Mouse (Mus musculus) urinary bladder, postnatal 10 days (tissue): Measurements from ENCODE around the gene Acta2.

Experiments
- DNase-seq: peaks from one replicate; pipeline ENCODE4 v3.0.0; 2022; ENCODE audit warnings: low spot score

Gene Acta2

DNA sequence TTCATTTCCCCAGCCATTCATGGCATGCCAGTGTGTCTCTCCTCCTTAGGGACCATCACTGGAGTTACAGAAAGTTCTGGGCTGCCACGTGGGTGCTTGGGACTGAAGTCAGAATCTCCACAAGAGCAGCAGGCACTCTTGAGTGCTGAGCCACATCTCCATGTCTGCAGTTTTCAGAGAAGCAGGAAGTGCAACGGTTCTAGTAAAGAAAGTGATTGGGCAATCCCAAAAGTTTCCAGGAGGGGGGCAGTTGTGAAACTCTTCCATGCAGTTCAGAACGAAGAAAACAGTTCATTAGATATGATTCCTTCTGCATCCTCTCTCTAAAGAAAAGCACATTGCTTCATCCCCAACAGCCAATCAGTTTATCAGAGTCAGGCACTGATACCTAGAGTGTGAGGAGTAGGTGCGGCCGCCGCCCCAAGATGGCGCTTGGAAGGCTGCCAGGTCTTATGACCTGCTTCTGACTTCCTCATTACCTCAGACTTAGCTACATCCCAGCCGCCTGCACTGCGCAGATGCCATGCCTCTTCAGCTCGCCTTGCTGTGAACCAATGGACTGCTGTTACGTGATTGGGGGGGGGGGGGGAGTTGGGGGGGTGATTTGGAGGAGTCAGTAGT, 14.8 kb upstream of the Acta2 start:
- DNase-seq = no peak

DNA sequence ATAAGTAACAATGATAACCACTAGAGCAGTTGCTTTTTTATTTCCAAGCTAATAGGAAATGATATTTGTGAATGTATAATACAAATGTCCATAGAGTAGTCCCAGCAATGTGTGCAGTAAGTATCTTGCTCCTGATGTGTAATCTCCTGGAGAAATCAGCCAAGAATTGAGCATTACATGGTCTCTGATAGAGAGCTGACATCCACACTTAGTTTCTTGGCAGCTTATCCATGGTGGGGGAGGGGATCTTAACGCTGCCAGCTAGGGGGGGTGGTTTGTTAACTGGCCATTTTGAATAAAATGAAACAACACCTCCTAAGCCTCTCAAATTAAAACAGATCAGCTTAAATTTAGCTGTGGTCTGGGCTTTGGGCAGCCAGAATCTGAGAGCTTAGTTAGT, 13.6 kb upstream of the Acta2 start:
- DNase-seq = no peak

DNA sequence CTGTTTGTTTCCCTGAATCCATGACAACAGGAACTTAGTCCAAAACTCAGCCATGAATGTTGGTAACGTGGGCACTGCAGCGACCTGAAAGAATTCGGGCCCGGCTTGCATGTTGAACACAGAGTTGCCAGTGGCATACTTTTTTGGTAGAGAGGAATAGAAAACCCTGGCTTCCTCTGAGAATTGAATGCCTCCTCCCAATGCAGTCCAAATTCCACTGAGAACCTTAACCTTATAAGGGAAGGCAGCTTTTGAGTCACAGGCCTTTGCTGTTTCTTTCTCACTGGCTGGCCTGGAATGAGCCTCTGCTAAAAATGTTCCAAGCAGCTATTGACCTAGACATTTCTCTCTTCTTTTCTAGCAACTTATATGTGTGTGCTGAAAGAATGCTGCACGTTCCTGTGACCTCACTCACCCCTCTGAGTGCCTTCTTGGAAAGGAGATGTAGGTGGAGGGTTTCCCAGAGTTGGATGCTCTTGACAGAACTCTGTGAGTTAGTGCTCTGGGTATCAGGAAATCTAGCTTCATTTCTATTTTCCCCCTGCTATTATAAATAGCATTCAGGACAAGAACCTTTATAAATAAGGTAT, 10.3 kb upstream of the Acta2 start:
- no peak for DNase-seq

DNA sequence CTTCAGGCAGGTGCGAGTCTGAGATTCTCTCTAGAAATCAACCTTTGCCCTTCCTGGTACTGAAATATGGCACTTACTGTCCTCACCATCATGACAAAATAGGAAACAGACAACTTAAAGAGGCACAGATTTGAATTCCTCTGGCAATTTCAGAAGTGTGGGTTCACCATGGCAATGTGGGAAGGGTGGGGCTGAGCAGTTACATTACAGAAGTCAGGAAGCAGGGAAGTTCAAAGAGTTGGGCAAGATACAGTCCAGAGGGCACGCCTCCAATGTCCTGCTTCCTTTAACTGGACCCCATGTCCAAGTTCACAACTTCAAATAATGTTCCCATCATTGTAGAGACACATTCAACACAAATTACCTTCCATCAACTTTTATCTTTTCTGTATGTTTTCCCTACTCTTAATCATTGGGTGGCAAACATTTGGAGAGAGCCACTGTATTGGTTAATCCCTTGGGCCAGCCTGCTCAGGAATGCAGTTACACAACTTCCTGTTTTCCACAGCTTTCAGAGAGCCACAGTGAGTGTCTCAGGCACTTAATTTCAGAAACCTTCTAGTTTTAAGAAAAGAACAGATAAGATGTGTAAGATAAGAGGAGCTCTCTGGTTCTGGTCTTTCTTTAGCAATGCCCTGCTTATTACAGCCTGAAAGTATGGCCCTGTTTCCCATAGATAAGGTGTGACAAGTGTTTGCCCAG, 7.0 kb upstream of the Acta2 start:
- no peak for DNase-seq

DNA sequence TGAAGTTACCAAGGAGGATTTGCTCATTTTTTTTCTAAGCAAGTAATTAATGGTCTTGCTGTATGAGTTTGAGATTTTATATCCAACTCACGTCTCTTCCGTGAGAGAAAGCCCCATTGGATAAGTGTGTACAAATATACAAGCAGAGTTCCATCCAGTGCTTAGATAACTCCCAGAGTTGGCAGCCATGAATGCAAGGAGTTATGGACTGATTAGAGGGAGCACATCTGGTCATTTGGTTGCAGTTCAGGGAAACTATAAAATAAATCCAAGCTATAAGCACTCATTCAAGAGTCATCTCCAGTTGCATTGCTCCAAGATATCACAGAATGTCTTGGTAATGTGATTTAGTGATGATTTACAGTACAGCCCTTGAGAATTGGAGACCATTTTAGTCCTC, 1.5 kb upstream of the Acta2 start:
- no peak for DNase-seq

DNA sequence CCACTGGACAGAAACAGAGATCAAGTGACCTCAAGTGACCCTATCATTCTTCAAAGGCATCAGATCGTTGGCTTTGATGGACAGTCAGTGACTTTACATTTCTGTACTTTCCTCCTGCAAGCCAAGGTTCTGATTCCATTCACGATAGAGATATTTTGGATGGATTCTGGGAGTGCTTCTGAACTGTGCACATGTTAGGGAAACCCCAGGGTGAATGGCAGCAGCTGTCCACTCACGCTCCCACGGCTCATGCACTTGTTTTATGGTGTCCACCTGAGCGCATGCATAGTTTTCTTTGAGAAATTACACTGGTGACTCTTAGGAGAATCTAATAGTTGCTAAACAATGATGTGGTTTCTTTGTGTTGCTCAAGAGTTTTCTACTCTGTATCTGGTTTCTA, 759 bp upstream of the Acta2 start:
- no peak for DNase-seq

DNA sequence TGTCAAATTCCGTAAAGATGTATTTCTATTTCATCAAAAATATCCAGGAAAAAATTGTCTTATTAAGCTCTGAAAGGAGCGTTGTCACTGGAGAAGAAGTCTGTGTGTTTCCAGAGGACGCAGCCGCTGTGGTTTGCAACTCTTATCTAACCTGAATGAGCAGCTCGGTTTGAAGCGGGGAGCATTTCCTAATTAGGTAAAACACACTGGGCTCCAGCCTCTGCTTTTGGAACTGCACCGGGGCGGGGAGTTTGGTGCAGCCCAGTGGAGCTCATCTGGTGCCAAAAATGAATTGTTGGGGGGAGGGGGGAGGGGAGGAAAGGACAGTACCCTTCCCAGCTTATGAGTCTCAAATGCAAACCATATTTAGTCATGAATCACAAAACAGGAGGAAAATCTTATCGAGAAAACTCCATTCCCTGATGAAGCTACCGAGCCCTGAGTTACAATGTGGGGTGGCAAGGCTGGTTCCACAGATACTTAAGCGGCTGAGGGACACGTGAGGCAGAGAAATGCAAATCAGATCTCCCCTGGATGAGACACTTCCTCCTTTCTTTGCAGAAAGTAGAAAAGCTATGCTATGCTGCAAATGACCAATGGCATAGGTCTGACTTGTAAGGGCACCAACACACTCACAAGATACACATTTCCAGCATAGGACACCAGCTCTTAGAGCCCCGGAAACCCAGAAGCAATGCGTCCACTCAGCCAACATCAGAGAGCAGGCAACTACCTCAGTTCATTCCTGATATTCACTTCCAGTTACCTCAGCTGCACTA, 1.1 kb downstream of the Acta2 start:
- no peak for DNase-seq

DNA sequence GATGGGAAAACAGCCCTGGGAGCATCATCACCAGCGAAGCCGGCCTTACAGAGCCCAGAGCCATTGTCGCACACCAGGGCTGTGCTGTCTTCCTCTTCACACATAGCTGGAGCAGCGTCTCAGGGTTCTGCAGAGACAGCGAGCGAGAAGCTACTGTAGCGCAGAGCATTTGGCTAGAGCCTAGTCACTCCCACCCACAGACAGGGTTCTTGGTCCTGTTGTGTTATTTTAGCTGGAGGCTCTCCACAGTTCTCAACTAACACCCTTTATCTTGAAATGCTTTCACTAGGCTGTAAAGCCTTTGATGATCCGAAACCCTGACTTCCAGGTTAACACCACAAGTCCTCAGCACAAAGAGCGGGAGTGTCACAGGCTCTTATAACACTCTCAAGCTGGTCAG, 2.9 kb downstream of the Acta2 start:
- DNase-seq = no peak

DNA sequence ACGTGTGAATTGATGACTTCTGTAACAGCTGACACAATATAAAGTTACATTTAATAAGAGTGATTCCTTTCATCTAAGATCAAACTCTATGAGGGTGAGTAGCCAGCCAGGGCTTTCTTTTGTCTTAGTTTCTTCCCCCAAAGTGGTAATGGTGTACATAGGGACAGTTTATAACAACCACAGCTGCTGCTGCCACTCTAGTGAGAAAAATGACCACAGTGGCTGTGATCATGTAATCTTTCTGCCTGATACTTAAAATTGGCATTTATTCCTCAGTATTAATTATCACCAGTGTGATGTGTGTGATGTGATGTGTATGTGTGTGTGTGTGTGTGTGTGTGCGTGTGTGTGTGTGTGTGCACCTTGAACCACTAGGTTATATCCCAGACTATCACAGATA, 3.5 kb downstream of the Acta2 start:
- DNase-seq = no peak

DNA sequence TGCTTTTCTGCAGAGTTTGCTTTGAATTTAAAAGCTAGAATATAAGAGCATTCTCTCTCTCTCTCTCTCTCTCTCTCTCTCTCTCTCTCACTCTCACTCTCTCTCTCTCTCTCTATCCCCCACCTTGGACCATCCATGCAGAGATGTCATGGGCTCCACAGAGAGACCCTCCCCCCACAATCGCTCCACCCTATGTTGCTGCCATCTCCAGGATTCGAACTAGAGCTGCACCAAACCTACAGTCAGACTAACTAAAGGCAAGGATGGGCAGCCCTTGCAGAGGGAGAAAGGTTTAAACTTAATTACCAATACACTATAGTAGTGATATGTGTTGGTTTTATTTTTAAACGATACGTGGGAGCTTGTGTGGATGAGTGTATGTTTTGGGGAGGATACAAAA, 4.8 kb downstream of the Acta2 start:
- no peak for DNase-seq

DNA sequence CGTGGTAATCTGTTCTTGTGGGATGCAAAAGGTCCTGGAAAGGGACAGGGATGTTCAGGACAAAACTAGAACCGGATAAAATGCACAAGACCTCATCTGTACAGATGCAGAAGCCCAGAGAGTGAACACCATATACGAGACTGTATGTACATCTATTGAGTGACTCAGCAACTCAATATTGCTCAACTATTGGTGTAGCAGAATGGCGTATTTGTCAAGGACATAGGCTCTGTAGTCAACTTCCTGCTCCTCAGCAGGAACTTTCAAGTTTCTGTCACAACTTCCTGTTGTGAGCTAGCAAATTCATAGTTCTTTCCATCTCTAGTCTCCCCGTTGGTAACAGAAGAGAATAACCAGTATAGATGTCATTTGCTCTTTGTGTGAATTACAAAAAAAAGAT, 6.8 kb downstream of the Acta2 start:
- DNase-seq = no peak

DNA sequence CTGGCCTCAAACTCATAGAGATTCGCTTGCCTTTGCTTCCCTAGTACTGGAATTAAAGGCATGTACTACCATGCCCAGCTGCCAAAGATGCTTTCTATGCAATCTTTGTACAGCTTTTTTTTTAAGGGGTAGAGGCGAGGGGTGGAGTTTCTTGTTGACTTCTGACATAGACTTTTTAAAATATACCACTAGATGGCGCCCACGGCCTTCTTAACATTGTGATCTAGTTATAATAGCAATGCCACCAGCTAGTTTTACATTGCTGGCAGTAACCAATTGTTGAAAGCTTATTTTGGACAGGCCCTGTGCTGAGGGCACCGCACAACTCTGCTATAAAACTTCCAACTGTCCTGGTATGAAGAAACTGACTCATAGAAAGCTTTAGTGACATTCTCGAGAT, 11.3 kb downstream of the Acta2 start:
- DNase-seq = no peak

DNA sequence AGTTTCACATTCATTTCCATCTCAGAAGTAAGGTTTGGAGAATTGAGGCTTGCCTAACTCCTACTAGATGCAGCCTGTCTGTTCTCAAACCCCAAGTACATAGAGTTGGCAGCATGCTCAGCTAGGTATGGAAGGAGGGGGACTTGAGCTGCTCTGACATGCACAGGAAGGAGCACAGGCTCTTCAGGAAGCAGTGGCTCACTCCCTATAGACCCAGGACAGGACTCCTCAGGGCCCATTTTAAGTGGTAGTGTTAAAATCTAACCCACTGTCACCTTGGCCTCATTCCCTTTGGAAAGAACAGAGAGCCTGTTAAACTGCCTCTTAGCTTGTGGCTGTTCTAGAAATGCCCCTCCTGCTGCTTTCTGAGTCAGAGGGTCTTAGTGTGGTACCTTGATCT, 12.5 kb downstream of the Acta2 start:
- no peak for DNase-seq

DNA sequence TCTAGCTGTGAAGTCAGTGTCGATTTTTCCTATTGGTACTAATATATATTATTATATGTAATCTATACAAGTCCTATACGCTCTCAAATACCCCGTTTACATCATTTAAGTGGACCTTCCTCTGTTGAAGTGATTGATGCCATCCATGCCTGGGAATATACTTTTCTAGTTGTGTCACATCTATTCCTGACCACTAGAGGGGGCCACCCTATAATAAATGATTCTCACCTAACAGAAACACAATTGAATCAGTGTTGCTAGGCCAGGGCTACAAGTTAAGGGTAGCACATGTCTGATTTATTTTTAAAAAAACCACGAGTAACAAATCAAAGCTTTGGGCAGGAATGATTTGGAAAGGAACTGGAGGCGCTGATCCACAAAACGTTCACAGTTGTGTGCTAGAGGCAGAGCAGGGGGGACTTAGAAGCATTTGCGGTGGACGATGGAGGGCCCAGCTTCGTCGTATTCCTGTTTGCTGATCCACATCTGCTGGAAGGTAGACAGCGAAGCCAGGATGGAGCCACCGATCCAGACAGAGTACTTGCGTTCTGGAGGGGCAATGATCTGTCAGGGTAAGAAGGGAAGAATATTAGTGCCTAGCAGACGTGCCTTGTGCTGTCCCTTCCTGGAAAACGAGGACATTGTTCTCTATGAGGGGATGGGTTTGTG, 14.0 kb downstream of the Acta2 start:
- DNase-seq = no peak

DNA sequence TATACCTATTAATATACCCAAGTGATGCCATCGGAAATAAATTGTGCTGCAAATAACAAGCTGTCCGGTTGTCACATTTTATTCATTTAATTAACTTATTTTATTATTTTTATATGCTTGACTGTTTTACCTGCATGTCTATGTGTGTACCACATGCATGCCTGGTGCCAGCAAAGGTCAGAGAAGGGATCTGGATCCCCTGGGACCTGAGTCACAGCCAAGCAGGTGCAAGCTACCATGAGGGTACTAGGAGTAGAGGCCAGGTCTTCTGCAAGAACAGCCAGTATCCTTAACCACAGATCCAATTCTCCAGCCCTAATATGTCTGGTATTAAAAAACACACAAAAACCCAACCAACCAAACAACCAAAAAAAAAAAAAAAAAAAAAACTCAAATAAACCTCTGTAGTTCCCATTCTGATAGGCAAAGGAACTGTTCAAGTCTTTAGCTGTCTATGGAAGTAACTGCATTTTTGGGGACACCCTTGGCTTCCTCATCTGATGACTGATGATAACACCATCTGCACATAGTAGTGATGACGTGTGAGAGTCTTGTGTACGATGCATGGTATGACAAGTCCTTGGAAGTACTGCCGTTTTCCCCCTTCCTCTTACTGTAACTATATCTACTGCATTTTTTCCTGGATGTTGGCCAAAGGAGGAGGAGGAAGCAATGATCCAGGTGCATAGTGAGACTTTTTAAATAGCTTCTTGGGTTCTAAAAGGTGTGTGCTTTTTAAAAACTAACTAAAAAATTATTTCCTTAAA, 14.9 kb downstream of the Acta2 start:
- no peak for DNase-seq

DNA sequence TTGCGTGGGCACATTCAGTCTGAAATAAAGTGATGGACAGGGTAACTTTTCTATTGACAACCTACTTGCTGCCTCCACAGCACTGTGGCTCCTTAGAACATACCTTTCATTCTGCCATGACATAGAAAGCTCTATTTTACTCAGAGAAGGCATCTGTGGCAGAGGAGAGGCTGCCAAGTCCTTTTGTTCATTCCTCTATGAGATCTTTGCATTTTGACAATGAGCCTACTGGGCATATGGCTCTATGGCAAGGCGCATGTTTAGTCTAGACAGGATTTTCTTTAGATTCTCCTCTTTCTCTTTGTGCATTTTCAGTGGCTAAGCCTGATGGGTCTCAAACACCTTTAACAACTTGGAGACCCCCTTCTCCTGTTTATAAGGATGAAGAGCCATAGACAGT, 17.6 kb downstream of the Acta2 start:
- DNase-seq = no peak

DNA sequence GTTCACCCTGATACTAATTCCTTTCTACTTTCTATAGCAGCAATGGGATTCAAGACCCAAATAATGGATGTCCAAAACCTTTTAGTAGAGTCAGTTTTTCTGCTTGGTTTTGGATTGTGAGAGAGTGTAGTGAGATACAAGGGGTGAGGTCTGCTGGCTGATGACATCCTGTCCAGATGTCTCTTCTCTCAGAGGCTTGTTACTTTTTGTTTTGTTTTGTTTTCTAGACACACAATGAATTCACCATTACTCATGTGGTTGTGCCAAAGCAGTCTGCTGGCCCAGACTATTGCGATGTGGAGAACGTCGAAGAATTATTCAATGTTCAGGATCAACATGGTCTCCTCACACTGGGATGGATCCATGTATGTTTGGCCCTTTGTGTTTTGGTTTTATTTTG, 19.3 kb downstream of the Acta2 start:
- no peak for DNase-seq

DNA sequence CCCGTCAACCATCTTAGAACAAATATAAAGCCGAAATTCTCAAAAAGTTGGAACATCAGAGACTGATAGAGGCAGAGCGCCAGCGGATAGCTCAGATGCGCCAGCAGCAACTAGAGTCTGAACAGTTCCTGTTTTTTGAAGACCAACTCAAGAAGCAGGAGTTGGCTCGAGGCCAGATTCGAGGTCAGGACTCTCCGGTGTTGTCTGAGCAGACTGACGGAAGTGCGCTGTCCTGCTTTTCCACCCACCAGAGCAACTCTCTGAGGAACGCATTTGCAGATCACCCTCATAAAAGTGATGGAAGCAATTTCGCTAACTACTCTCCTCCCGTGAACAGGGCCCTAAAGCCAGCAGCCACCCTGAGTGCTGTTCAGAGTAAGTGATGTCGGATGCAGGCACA, 21.4 kb downstream of the Acta2 start:
- DNase-seq = no peak

DNA sequence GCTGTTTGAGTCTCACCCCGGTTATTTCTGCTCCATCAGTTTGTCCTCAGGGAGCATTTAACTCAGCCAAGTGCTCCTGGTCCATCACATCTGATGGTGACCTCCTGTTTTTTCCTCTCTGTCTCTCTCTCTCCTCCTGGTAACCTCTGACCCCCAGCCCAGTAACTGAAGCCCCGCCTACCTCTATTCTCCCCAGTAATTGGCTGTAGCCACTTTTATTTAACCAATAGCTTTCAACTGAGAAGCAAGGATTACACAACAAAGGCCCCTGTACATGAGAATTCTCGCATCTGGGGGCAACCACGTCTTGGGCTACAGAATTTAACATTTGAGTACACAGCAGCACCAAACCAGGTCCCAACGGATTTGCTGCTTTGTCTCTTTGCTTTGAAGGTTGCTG, 23.1 kb downstream of the Acta2 start:
- DNase-seq = no peak

DNA sequence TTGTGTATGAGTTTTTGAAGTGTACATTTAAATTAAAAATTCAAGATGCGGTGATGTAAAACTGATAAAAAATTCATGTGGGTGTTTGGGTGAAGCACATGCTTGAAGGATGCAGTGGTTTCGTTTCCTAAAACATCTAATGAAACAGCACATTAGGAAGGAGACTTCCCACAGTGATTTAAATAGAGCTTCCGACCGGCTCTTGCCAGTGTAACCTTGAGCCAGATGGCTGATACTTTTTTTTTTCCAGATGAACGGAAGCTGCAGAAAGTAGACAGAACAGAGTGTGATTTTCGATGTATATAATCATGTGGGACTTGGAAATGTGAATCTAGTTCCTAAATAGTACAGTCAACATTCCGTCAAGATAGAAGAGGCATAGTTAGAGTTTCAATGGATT, 23.8 kb downstream of the Acta2 start:
- no peak for DNase-seq

DNA sequence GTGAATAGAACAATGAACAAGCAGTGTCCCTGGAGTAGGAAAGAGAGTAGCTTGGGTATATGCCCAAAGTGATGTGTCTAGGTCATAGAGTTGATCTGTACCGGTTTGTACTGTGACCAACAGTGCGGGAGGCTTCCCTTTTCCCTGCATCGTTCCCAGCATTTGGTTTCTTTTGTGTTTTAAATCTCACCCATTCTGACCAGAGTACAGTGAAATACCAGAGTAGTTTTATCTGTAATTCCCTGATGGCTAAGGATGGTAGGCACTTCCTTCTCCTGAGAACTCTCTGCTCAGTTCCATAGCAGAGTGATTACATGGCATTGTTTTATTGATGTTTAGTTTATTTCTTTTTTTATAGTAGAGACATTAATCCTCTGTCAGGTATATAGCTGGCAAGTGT, 32.6 kb downstream of the Acta2 start:
- no peak for DNase-seq
